Mouse (Mus musculus) liver, embryonic 11.5 days (tissue): ENCODE measurements at regions not wholly inside any gene's neighbourhood (a gene's known extent, or its start where the extent isn't known, plus 50 kb on each side); places are given as distances from the start of the nearest gene placed in this dataset.

Source experiments
- ATAC-seq: fragments of 200-750 bp; cut with Nextera tagmentation; replicated peaks from 2 replicates; pipeline ENCODE4 v1.8.0; 2017; ENCODE audit warnings: moderate number of reproducible peaks, mild to moderate bottlenecking, moderate TSS enrichment, moderate library complexity; ENCODE audit not compliant: low FRiP score
- DNase-seq: peaks from one replicate; pipeline ENCODE4 v3.0.0-alpha.2; 2017; ENCODE audit warnings: low spot score
- H3K27ac ChIP-seq: fragments of 300-500 bp; sonication (generic); 2 replicates; pipeline ENCODE4 v1.5.1; 2014; ENCODE audit warnings: mild to moderate bottlenecking, low read depth, low read length, control low read depth
- H3K27me3 ChIP-seq: fragments of 300-500 bp; sonication (generic); replicated peaks from 2 replicates; pipeline ENCODE4 v1.6.1; 2014; ENCODE audit warnings: low read length, mixed read lengths; ENCODE audit not compliant: control insufficient read depth, insufficient read depth
- H3K36me3 ChIP-seq: fragments of 300-500 bp; sonication (generic); 2 replicates; pipeline ENCODE4 v1.6.1; 2014; ENCODE audit warnings: mild to moderate bottlenecking, low read length, moderate library complexity, mixed read lengths; ENCODE audit not compliant: control insufficient read depth, insufficient read depth
- H3K4me1 ChIP-seq: fragments of 300-500 bp; sonication (generic); replicated peaks from 2 replicates; pipeline ENCODE4 v1.6.1; 2014; ENCODE audit warnings: low read length, mixed read lengths; ENCODE audit not compliant: control insufficient read depth, insufficient read depth
- H3K4me2 ChIP-seq: fragments of 300-500 bp; sonication (generic); 2 replicates; pipeline ENCODE4 v1.6.1; 2014; ENCODE audit warnings: mild to moderate bottlenecking, control low read depth, moderate library complexity
- H3K4me3 ChIP-seq: fragments of 300-500 bp; sonication (generic); 2 replicates; pipeline ENCODE4 v1.5.1; 2014; ENCODE audit warnings: low read depth, low read length, control low read depth
- H3K9ac ChIP-seq: fragments of 300-500 bp; sonication (generic); 2 replicates; pipeline ENCODE4 v1.6.1; 2014; ENCODE audit warnings: low read depth, low read length, control low read depth
- H3K9me3 ChIP-seq: fragments of 300-500 bp; sonication (generic); 2 replicates; pipeline ENCODE4 v1.6.1; 2016; ENCODE audit warnings: low read length, inconsistent platforms, mixed read lengths; ENCODE audit not compliant: control insufficient read depth
- WGBS: fragments of 180-500 bp; shearing (Covaris S2); extraction: QIAGEN DNeasy Blood & Tissue Kit; methylation state at CpG from one replicate; pipeline ENCODE4 v1.1.7; 2014; 5-methylcytosine and 5-hydroxymethylcytosine counted together

GRCm38 (mm10) chr5:90088541-90088940 is 135.3 kb downstream of the Cox18 start:
- Histone ChIP-seq H3K9ac (no peak overlapping the region), H3K4me1 (no peaks in the 10 kb centered on the region), H3K4me3 (no peak overlapping the region), H3K36me3 (no peaks in the 10 kb centered on the region), H3K4me2 (no peak overlapping the region), H3K9me3 (no peaks in the 10 kb centered on the region), H3K27ac (no peak overlapping the region), H3K27me3 (no peaks in the 10 kb centered on the region)
- DNase-seq (no peak), ATAC-seq (no peak)
- 84% methylated on average over 7 of the region's 7 CpGs for WGBS

- Histone ChIP-seq H3K9me3 (no peaks in the 10 kb centered on the region), H3K4me2 (no peak overlapping the region), H3K4me1 (no peaks in the 10 kb centered on the region), H3K27ac (no peak overlapping the region), H3K4me3 (no peak overlapping the region), H3K9ac (no peak overlapping the region), H3K36me3 (no peaks in the 10 kb centered on the region), H3K27me3 (no peaks in the 10 kb centered on the region)
- ATAC-seq (no peak), DNase-seq (no peak)
- WGBS, result 80% methylated on average over 6 of the region's 6 CpGs
Observed at GRCm38 (mm10) chr5:90086491-90086890, 137.3 kb downstream of the Cox18 start.

GRCm38 (mm10) chr5:90077025-90077536 is 146.7 kb downstream of the Cox18 start:
- Histone ChIP-seq H3K9me3 (no peaks in the 10 kb centered on the region), H3K4me3 (no peak overlapping the region), H3K4me1 (no peaks in the 10 kb centered on the region), H3K27ac (no peak overlapping the region), H3K36me3 (no peaks in the 10 kb centered on the region), H3K4me2 (no peak overlapping the region), H3K9ac (no peak overlapping the region), H3K27me3 (no peaks in the 10 kb centered on the region)
- ATAC-seq (no peak), DNase-seq (no peak)
- WGBS, result 85% methylated on average over 6 of the region's 6 CpGs

- 85% methylated on average over 11 of the region's 11 CpGs for WGBS
- no peak for DNase-seq
- H3K27me3 ChIP-seq, result no peaks in the 10 kb centered on the region
Observed at GRCm38 (mm10) chr5:90075629-90076349, 148.0 kb downstream of the Cox18 start.

GRCm38 (mm10) chr5:90071806-90072205 is 152.0 kb downstream of the Cox18 start:
- H3K4me1 ChIP-seq, result no peaks in the 10 kb centered on the region
- no peak overlapping the region for H3K4me2 ChIP-seq
- H3K36me3 ChIP-seq, result no peaks in the 10 kb centered on the region
- no peak overlapping the region for H3K27ac ChIP-seq
- H3K9ac ChIP-seq, result no peak overlapping the region
- no peak for DNase-seq
- ATAC-seq, result no peak
- no peaks in the 10 kb centered on the region for H3K27me3 ChIP-seq
- no peaks in the 10 kb centered on the region for H3K9me3 ChIP-seq
- 81% methylated on average over 2 of the region's 2 CpGs for WGBS
- no peak overlapping the region for H3K4me3 ChIP-seq

More at GRCm38 (mm10) chr5:90075629-90076349, 148.0 kb downstream of the Cox18 start:
- no peaks in the 10 kb centered on the region for H3K36me3 ChIP-seq
- H3K4me2 ChIP-seq, result no peak overlapping the region
- H3K4me3 ChIP-seq, result no peak overlapping the region
- H3K4me1 ChIP-seq, result no peaks in the 10 kb centered on the region
- ATAC-seq, result no peak
- H3K9ac ChIP-seq, result no peak overlapping the region
- H3K27ac ChIP-seq, result no peak overlapping the region
- no peaks in the 10 kb centered on the region for H3K9me3 ChIP-seq

GRCm38 (mm10) chr5:90068601-90069000 is 155.2 kb downstream of the Cox18 start:
- Histone ChIP-seq H3K4me2 (no peak overlapping the region), H3K36me3 (no peaks in the 10 kb centered on the region), H3K27me3 (no peaks in the 10 kb centered on the region), H3K9me3 (no peaks in the 10 kb centered on the region), H3K4me3 (no peak overlapping the region), H3K27ac (no peak overlapping the region), H3K4me1 (no peaks in the 10 kb centered on the region), H3K9ac (no peak overlapping the region)
- ATAC-seq (no peak), DNase-seq (no peak)

- no peaks in the 10 kb centered on the region for H3K36me3 ChIP-seq
- H3K9ac ChIP-seq, result no peak overlapping the region
- no peaks in the 10 kb centered on the region for H3K9me3 ChIP-seq
- WGBS, result 64% methylated on average over 7 of the region's 7 CpGs
- H3K27ac ChIP-seq, result no peak overlapping the region
- H3K4me2 ChIP-seq, result no peak overlapping the region
- no peak overlapping the region for H3K4me3 ChIP-seq
- ATAC-seq (no peak), DNase-seq (no peak)
- no peaks in the 10 kb centered on the region for H3K4me1 ChIP-seq
- no peaks in the 10 kb centered on the region for H3K27me3 ChIP-seq
Observed at GRCm38 (mm10) chr5:90067817-90068216, 156.0 kb downstream of the Cox18 start.

GRCm38 (mm10) chr5:90065884-90066615 is 157.8 kb downstream of the Cox18 start:
- Histone ChIP-seq H3K36me3 (no peaks in the 10 kb centered on the region), H3K27ac (no peak overlapping the region), H3K4me2 (no peak overlapping the region), H3K9me3 (no peaks in the 10 kb centered on the region), H3K4me3 (no peak overlapping the region), H3K27me3 (no peaks in the 10 kb centered on the region), H3K9ac (no peak overlapping the region), H3K4me1 (no peaks in the 10 kb centered on the region)
- ATAC-seq, result no peak
- DNase-seq, result no peak
- 67% methylated on average over 6 of the region's 6 CpGs for WGBS

GRCm38 (mm10) chr5:90055686-90056085 is 168.1 kb downstream of the Cox18 start:
- WGBS, result 65% methylated on average over 2 of the region's 2 CpGs
- no peak overlapping the region for H3K4me3 ChIP-seq
- no peaks in the 10 kb centered on the region for H3K36me3 ChIP-seq
- DNase-seq (no peak), ATAC-seq (no peak)
- no peak overlapping the region for H3K4me2 ChIP-seq
- no peaks in the 10 kb centered on the region for H3K9me3 ChIP-seq
- no peaks in the 10 kb centered on the region for H3K4me1 ChIP-seq
- no peak overlapping the region for H3K9ac ChIP-seq
- H3K27ac ChIP-seq, result no peak overlapping the region
- H3K27me3 ChIP-seq, result no peaks in the 10 kb centered on the region
